Mouse (Mus musculus) embryonic fibroblast, embryonic 13.5 days (primary cell): Measurements from ENCODE around the gene Cideb.
A peak's percentile ranks its signal among the peaks of the same experiment; 100 is the strongest.

Experiments
- CTCF ChIP-seq: IDR thresholded peaks from 2 replicates; pipeline ENCODE4 v1.5.1; 2011; ENCODE audit warnings: mild to moderate bottlenecking, control low read depth, low read length, moderate library complexity, borderline replicate concordance; ENCODE audit not compliant: insufficient read depth
- POLR2A ChIP-seq: IDR thresholded peaks from 2 replicates; pipeline ENCODE4 v1.6.1; 2011; ENCODE audit warnings: low read depth, mild to moderate bottlenecking, control low read depth, low read length, moderate library complexity

DNA sequence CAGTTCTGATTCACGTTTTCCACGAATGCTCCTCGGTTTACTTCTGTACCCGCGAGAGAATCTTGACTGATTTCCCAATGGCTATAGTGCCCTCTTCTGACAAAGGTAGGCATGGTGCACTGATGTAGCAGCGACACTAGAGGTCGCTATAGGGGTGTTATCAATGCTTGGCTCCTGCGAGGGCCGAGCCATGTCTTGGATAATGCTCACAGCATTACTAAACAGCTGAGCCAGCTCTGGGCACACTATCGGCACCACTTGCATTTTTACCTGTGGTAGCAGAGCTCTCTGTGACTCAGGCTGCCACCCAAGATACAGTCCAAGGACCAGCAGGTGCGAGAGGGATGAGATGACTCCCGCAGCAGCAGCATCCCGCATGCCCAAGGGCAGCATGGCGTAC is 23.1 kb upstream of the Cideb start:
- peak; percentile 87 for TF ChIP-seq CTCF
- 0 out of 2 replicates have a peak, but pooled peaks have one; percentile 22 for TF ChIP-seq POLR2A
